Mouse (Mus musculus) skeletal muscle tissue, adult 2 months (tissue): Measurements from ENCODE around the gene Gtf2h3.
"Not testable (repeated sequence)": the region's sequence is repeated elsewhere in the genome, so short reads cannot be mapped to it uniquely, and the experiment has no call there.

ENCODE experiments used
- DNase-seq: peaks from one replicate; pipeline ENCODE4 v3.0.0-alpha.2; 2012; ENCODE audit warnings: low read depth, low spot score

The Gtf2h3 gene

GRCm38 (mm10) chr5:124571068-124571467, 7.9 kb upstream of the Gtf2h3 start:
- DNase-seq: no peak

GRCm38 (mm10) chr5:124575467-124575866, 3.5 kb upstream of the Gtf2h3 start:
- no peak for DNase-seq

DNA sequence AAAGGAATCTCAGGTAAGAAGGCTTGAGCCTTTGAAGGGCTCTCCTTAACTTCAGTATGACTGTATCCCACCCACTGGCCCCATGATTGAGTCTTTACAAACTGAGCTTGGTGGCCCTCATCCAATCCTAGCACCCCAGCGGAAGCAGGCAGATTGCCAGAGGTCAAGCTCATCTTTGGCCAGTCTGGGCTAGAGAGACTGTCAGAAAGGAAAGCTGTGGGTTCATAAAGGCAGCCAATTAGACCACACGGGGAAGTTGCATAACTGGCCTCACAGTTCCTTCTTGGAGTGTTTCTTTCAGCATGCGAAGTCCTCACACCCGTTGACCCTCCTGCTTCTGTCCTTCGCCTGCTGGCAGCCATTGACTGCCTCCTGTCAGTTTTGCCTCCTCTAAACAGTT, 3.6 kb downstream of the Gtf2h3 start:
- DNase-seq: peak; percentile 19

DNA sequence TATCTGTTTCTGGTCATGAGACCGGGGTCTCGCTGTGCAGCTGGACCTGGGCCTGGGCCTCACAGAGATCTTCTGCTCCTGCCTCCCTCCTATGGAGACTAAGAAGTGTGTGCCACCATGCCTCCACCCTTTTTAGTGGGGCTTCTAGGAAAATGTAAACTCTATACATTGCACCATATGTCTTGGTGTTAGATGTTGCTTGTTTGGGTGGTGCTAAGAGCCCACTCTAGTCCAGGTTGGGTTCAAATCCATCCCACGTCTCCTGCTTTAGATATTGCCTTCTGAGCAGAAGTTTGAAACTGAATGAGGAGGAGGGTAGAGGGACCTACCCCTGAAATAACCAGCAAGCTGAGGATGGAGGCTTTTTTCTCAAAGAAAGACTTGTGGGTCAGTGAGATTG, 13.8 kb downstream of the Gtf2h3 start:
- no peak for DNase-seq

GRCm38 (mm10) chr5:124598224-124599174, 19.6 kb downstream of the Gtf2h3 start:
- DNase-seq: peak; percentile 97

- not testable (repeated sequence) for DNase-seq
Observed at GRCm38 (mm10) chr5:124599726-124600125, 20.8 kb downstream of the Gtf2h3 start.

- DNase-seq: no peak
Observed at GRCm38 (mm10) chr5:124602349-124602748, 23.4 kb downstream of the Gtf2h3 start.

- DNase-seq: no peak
Observed at GRCm38 (mm10) chr5:124604296-124604695, 25.4 kb downstream of the Gtf2h3 start.

GRCm38 (mm10) chr5:124605041-124605622, 26.2 kb downstream of the Gtf2h3 start:
- DNase-seq: no peak

DNA sequence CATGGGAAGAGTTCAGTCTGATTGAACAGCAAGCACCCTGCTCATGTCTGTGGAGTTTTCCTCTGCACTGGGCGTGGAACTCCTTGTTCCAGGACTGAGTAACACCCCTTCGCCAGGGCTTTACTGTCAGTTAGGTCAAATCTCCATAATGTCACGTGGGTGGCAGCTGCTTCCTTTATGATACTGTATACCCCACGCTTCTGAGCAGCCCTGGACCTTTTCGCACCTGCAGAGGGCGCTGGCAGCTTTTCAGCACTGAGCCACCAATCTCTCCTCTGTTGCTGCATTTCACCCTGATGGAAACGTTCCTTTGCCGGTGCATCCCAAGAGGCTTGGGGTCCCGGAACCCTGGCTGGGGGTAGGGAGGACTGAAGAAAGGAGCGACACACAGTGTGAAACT, 32.0 kb downstream of the Gtf2h3 start:
- DNase-seq: no peak

- DNase-seq: no peak
Observed at GRCm38 (mm10) chr5:124614709-124615108, 35.8 kb downstream of the Gtf2h3 start.

GRCm38 (mm10) chr5:124618711-124619110, 39.8 kb downstream of the Gtf2h3 start:
- no peak for DNase-seq

- DNase-seq: no peak
Observed at GRCm38 (mm10) chr5:124621362-124621761, 42.4 kb downstream of the Gtf2h3 start.

DNA sequence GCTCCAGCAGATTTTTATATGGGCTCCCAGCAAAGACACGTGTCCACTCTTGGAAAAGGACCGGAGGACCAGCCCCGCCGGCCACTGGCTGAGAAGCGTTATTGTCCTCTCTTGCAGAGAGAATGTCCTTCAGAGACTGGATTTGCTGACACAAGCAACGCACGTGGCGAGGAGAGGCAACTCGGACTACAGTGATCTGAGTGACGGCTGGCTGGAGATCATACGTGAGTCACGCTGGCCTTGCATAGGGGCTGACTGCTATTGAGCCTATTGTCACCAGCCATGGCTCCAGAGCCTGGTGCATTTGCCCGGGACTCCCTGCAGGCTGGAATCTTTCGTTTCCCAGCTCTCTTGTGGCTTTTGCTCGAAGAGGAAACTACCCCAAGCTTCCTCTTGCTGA, 44.0 kb downstream of the Gtf2h3 start:
- no peak for DNase-seq

GRCm38 (mm10) chr5:124624291-124624690, 45.4 kb downstream of the Gtf2h3 start:
- no peak for DNase-seq

- DNase-seq: peak; percentile 82
Observed at GRCm38 (mm10) chr5:124628448-124629363, 49.8 kb downstream of the Gtf2h3 start, which contains the start of gene Atp6v0a2. Atp6v0a2 (plus strand) TSS chr5:124628576.

- no peak for DNase-seq
Observed at GRCm38 (mm10) chr5:124629641-124630040, 50.7 kb downstream of the Gtf2h3 start.

- DNase-seq: no peak
Observed at GRCm38 (mm10) chr5:124631685-124632084, 52.7 kb downstream of the Gtf2h3 start.

- no peak for DNase-seq
Observed at GRCm38 (mm10) chr5:124632461-124632860, 53.5 kb downstream of the Gtf2h3 start.

- no peak for DNase-seq
Observed at GRCm38 (mm10) chr5:124633425-124633824, 54.5 kb downstream of the Gtf2h3 start.

DNA sequence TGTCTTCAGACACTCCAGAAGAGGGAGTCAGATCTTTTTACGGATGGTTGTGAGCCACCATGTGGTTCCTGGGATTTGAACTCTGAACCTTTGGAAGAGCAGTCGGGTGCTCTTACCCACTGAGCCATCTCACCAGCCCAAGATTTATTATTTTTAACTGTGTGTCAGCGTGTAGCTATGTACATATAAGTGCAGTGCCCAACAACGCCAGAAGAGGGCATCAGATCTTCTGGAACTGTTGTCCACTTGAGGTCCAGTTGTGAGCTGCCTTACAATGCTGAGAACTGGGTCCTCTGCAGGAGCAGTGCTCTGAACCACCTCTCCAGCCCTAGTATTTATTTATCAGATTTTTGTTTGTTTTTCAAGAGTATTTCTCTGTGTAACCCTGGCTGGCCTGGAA, 56.1 kb downstream of the Gtf2h3 start:
- DNase-seq: not testable (repeated sequence)

- DNase-seq: no peak
Observed at GRCm38 (mm10) chr5:124636139-124636538, 57.2 kb downstream of the Gtf2h3 start.
